Mouse (Mus musculus) brain, embryonic 14.5 days (tissue): ENCODE results near the gene Calhm4. TPM values are rescaled to one million over a fixed set of nuclear protein-coding genes. Genes with fewer than 3 reads are reported as not detected.

Experiments
- DNase-seq: peaks from one replicate; pipeline ENCODE4 v3.0.0-alpha.2; 2011; ENCODE audit warnings: low read depth
- CTCF ChIP-seq: fragments of 200-500 bp; IDR thresholded peaks from 2 replicates; pipeline ENCODE4 v1.5.1; 2012; ENCODE audit warnings: inconsistent platforms, mild to moderate bottlenecking, moderate library complexity, borderline replicate concordance; ENCODE audit not compliant: insufficient read depth, insufficient read length; ENCODE audit errors: extremely low read depth
- POLR2A ChIP-seq: fragments of 200-500 bp; IDR thresholded peaks from 2 replicates; pipeline ENCODE4 v1.6.1; 2012; ENCODE audit warnings: mild to moderate bottlenecking, inconsistent platforms, borderline replicate concordance; ENCODE audit not compliant: poor library complexity, insufficient read depth, insufficient read length, severe bottlenecking; ENCODE audit errors: extremely low read depth
- polyA plus RNA-seq: library from polyadenylated mRNA; depleted of rRNA; stranded (reverse); fragments of >200 nt; gene quantifications from 2 replicates; pipeline ENCODE4 v1.2.3, GENCODE M21; 2012; rRNA removed

Calhm4 gene
- polyA plus RNA-seq, result not detected in 2 replicates

DNA sequence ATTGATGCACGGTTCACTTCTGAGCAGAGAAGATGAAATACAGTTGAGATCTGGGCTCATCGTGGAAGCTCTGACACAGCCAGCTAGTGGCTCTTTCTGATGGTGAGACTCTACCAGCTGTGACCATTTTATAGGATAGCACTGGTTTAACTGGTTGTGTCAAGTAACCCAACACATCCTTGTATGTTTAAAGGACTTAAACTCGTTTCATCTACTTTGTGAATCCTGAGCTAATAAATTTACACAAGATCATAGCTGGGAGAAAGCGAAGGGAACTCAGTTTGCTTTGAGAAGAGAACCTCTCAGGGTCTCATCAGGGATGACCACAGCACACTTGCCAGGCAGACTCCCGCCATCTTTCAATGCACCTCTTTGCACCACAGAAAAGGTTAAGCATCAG lies at the start of gene Calhm4:
Gene Calhm4 (minus strand): TSS at position 101 of the 400 bp plus-strand sequence.
- TF ChIP-seq CTCF (no peak), POLR2A (no peak)
- no peak for DNase-seq

DNA sequence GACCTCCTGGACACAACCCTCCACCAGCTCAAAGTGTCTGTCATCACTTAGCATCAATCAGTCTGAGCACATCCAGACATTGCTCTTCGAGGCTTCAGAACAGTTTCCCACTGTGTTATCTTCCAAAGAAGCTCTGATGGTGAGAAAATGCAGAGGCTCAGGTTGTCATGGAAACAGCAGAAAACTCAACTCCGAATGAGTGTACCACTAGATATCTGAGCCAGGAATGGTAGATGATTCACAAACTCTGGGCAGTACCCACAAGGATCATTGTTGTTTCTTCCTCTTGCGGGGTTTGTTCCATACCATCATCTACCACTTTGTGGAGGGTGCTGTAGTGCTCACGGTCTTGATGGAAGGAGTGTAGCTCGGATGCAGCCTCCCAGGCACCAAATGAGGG lies 47.8 kb upstream of the Calhm4 start:
- no peak for TF ChIP-seq POLR2A
- no peak for TF ChIP-seq CTCF
- DNase-seq, result peak; percentile 34

DNA sequence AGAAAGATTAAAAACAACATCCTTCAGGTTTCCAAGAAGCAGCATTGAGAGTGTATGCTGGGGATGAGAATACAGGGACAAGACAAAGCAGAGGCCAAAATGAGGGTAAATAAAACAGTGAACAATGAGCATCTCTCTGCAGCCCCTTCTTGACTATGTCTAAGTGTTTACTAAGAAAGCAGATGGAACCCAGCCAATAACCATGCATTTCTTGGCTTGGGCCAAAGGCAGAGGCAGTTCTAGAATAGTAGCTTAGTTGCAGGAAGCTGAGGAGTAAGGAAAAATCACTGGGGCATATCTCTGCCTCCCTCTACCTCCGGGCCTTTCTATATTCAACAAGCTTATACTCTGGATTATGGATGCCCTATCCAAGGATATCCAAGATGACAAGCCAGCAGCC lies 46.4 kb upstream of the Calhm4 start:
- TF ChIP-seq POLR2A (no peak), CTCF (no peak)
- DNase-seq, result peak; percentile 42

GRCm38 (mm10) chr10:34089517-34089916 lies 45.4 kb upstream of the Calhm4 start:
- no peak for DNase-seq
- TF ChIP-seq CTCF, result no peak

GRCm38 (mm10) chr10:34088515-34088914 lies 44.4 kb upstream of the Calhm4 start:
- DNase-seq, result no peak
- TF ChIP-seq POLR2A, result no peak
- TF ChIP-seq CTCF, result no peak

GRCm38 (mm10) chr10:34086514-34086913 lies 42.4 kb upstream of the Calhm4 start:
- TF ChIP-seq POLR2A (no peak), CTCF (no peak)
- DNase-seq, result no peak

GRCm38 (mm10) chr10:34074522-34075200 lies 30.6 kb upstream of the Calhm4 start:
- TF ChIP-seq CTCF (no peak), POLR2A (no peak)
- DNase-seq, result no peak

DNA sequence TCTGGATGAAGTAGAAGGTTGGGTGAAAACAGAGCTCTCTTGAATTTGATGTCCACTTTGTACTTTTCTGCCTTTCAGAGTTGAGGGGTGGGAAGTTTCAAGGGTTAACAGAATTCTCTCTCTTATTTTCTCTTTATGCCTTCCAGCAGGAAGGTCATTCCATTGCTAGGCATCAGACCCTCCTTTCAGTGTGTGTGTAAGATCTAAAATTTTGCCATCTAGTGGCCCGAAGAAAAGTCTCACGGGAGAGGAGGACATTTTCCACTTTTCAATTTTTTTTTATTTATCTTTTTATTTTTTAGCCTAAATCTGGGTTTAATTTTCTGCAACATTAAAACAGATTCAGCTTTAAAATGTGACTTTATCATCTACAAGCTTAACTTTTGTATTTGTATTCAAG lies 27.5 kb upstream of the Calhm4 start:
- no peak for TF ChIP-seq POLR2A
- TF ChIP-seq CTCF, result peak; percentile 13; the same call in 1 of the 2 replicates
- peak; percentile 15 for DNase-seq

DNA sequence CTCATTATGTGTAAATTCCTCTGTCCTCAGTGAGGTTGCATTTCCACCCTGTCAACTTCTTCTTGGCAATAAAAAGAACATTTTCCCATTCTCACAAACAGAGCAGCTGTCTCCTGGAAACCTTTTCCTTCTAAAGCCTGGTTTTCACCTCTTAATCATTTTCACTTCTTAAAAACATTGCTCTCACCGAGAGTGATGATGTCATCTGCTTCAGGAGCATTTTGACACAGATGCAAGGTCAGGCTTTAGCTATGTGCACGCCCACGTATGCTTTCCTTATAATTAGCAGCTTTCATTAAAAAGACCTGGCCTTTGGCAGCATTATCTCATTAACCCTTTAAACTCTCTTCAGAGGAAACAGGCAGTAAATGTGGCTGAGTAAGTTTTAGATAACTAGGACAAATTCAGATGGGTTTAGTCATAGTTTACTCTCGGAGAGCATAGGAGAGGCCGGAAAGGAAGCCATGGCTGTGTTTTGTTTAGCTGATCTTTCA lies 26.9 kb upstream of the Calhm4 start:
- TF ChIP-seq POLR2A (no peak), CTCF (no peak)

GRCm38 (mm10) chr10:34069606-34070005 lies 25.5 kb upstream of the Calhm4 start:
- TF ChIP-seq POLR2A (no peak), CTCF (no peak)

More for the DNA sequence above, 26.9 kb upstream of the Calhm4 start:
- DNase-seq, result peak; percentile 71

DNA sequence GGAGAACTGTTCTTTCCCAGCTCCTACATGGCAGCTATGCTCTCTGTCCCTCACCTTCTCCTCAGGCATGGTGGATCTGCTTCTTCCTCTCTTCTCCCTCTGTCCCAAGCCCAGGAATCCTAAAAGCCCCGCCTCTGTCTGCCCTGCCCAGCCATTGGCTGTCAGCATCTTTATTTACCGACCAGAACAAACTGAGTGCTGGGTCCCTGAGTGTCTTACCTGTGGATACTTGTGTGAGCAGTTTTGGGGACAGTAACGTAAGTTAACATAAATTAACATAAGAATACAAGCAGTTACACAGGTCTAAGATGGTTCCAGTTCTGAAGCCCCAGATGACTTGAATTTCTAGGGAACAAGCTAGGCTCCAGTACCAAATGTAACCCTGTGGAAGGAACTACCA lies 22.5 kb upstream of the Calhm4 start:
- TF ChIP-seq POLR2A, result no peak
- TF ChIP-seq CTCF, result no peak
- DNase-seq, result no peak

More at GRCm38 (mm10) chr10:34069606-34070005, 25.5 kb upstream of the Calhm4 start:
- no peak for DNase-seq

GRCm38 (mm10) chr10:34053987-34054386 lies 9.9 kb upstream of the Calhm4 start:
- TF ChIP-seq CTCF (no peak), POLR2A (no peak)
- no peak for DNase-seq
